Mouse (Mus musculus) erythroblast, embryonic 14.5 days (primary cell): ENCODE measurements around the gene Crebrf.

Experiments used
- GATA1 ChIP-seq: IDR thresholded peaks from 2 replicates; pipeline ENCODE4 v1.6.1; 2012; ENCODE audit warnings: low read length, inconsistent platforms, mixed read lengths
- TAL1 ChIP-seq: IDR thresholded peaks from 3 replicates; pipeline ENCODE4 v1.6.1; 2012; ENCODE audit warnings: low read length, inconsistent platforms, mixed read lengths

DNA sequence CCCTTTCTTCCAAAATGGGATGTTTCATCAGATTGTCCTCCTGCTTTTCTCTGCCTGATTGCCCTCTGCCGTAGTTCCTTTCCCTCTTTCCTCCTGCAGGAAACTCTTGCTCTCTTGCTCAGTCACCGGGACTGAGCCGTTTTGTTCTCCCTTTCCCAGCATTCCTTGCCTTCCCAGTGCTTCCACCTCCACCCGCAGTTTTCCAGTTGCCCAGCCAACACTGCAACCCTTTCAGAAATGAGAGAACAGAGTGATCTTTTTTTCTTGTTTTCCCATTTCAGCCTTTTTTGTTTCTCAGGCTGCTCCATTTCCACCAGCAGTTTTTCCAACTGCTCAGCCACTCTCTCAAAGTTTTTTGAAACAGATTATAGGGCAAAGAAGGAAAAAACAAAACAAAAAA is 44.2 kb upstream of the Crebrf start:
- TF ChIP-seq TAL1 (no peak), GATA1 (no peak)
